Mouse (Mus musculus) layer of hippocampus, adult 9-10 months (tissue): ENCODE data around the gene Leng1.
"Not testable (repeated sequence)": the region's sequence is repeated elsewhere in the genome, so short reads cannot be mapped to it uniquely, and the experiment has no call there.

Experiments
- DNase-seq: peaks from one replicate; pipeline ENCODE4 v3.0.0; 2022; ENCODE audit warnings: low spot score

The Leng1 gene

GRCm38 (mm10) chr7:3665215-3666114, at the start of gene Leng1:
Leng1 (minus strand) TSS chr7:3665840.
- peak; percentile 96 for DNase-seq

DNA sequence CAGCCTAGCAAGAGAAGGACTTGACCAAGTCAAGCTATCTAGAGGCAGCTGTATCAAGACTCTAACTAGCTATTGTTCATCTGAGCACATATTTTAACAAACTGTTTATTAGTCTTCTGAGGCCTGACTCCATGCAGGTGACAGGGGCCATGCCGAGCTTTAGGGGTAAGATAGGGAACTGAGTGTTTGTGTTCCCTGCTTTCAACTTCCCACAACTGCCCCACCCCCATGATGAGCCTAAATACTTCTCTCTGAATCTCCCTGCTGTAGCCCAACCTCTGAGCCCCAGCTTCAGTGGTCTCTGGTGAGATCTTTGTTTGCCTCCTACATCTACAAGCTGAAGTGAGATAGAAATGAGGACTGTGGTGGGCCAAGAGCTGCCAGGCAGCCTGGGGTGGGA, 49.6 kb upstream of the Leng1 start:
- no peak for DNase-seq

GRCm38 (mm10) chr7:3712264-3712942, 46.8 kb upstream of the Leng1 start:
- DNase-seq = no peak

DNA sequence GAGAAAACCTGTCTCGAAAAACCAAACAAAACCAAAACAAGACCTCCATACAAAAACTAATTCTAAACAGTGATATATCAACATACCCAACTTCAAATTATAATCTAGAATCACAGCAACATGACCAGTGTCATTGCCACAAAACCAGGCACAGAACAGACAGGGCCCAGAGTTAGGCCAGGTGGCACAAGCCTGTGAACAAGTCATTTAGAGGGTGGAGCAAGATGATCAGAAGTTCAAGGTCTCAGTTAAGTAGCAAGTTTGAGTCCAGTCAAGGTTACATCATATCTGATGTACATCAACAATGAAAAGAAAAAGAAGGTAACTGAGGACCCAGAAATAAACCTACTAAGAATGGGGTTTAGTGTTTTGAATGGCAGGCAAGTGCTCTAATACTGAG, 43.4 kb upstream of the Leng1 start:
- DNase-seq = no peak

DNA sequence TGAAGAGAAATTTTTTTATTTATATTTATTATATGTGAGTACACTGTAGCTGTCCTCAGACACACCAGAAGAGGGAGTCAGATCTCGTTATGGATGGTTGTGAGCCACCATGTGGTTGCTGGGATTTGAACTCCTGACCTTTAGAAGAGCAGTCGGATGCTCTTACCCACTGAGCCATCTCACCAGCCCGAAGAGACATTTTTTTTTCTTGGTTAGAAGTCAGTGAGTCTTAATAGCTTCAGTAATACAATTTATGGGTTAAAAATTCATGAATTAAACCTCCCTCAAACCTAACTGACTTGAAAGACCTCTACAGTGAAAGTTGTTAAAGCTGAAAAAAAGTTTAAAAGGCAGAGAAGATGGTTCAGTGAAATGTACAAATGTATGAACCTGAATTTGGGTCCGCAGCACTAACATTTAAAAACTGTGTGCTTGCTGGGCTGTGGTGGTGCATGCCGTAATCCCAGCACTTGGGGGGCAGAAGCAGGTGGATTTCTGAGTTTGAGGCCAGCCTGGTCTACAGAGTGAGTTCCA, 42.9 kb upstream of the Leng1 start:
- DNase-seq = not testable (repeated sequence)

DNA sequence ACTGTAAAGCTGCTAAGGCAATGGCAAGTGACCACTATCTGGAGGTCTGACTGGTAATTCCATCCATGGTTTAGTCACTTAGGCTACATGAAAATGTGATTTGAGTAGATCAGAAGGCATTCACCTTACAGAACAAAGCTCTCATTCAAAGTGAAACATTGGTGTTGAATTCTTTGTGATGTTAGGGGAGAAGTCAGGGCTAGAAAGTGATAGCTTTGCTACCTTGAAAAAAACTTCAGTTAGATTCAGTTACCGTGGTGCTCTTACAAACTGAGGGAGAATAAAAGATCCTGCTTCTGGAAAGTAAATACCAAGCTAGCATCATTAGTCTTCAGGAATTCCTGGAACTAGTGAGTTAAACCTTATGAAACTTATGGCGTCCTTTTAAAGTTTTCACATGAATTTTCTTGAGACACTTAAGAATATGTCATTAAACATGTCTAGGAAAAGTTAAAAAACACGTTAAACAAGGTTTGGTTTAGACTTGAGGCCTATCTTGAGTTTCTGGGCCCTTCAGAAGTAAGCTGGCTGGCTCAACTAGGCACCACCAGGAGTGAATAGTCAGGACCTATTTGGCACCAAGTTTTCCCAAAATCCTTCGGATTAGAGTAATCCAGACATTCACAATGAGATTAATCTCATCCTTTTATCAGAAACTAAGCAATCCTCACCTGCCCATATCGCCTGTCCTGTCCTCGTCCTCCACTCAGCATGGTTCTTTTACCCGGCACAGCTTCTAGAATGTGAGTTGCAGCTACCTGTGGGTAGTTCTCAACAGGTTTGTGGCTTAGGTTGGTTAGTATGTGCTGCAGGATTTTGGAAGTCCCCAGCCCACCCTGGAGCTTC, 42.2 kb upstream of the Leng1 start:
- no peak for DNase-seq

DNA sequence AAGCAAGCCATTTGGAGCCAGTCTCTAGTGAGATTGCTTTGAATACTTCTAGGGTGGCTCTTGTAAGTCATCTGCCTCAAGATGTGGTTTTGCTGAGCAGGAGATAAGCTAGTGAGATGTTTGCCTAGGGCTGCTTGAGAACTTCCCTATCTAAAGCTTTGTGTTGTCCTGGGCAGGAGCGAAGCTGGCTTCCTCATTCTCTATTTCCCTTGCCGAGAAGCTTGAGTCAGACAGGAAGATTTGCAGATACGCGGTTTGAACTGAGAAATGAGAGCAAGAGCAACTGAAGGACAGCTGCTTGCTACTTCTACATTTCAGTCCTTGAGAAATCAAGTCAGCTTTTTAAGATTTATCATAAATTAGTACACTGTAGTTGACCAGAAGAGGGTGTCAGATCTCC, 41.4 kb upstream of the Leng1 start:
- no peak for DNase-seq

DNA sequence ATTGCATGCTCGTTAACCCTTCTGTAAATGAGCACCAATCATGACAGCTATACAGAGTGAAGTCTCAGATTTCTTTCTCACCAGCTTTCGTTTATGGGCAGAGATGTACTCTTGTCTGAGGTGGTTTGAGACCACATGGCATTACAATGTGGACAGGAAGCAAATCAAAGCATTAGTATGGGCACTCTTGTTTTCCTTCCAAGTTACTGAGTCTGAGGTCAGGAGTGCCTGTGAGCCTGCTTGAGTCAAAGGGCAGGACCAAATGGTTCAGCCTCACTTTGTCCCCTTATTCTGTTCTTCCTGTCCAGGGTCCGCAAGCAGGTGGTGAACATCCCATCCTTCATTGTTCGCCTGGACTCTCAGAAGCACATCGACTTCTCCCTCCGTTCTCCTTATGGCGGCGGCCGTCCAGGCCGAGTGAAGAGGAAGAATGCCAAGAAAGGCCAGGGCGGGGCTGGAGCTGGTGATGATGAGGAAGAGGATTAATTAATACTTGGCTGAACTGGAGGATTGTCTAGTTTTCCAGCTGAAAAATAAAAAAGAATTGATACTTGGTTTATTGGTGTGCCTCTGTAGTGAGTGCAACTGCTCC, 40.8 kb upstream of the Leng1 start:
- no peak for DNase-seq

GRCm38 (mm10) chr7:3705911-3706310, 40.3 kb upstream of the Leng1 start:
- DNase-seq = no peak

DNA sequence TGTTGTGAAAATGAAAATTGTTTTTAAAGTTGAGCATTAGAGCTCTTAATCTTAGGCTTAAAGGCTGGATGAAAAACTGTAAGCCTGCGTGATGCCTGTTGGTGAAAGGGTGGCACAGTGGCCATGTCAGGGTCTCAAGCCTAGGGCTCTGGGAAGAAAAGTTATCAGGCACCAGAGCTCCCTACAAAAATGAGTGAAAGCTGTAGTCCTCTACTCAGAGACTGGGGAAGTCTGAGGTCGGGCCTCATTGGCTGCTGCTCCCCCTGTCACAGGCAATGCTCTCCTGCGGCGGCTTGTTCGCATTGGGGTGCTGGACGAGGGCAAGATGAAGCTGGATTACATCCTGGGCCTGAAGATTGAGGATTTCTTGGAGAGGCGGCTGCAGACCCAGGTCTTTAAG, 39.8 kb upstream of the Leng1 start:
- DNase-seq = not testable (repeated sequence)

DNA sequence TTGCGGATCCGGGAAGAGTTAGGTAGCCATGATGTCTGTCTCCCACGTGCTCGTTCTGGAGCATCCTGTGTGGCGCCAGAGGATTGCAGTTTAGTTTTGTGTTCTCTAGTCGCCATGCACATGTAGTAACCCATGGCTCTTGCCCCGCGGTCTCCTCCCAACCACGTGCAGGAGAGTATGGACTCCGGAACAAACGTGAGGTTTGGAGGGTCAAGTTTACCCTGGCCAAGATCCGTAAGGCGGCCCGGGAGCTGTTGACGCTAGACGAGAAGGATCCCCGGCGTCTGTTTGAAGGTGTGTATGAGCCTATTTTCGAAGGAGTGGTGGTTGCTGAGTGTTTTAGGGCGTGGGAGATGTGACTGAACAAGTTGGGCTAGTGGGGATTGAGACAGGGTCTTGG, 38.8 kb upstream of the Leng1 start:
- DNase-seq = no peak

GRCm38 (mm10) chr7:3703879-3704441, 38.3 kb upstream of the Leng1 start, which contains the start of gene Rps9:
Rps9 (plus strand) TSS chr7:3703993.
- DNase-seq = peak; percentile 98

GRCm38 (mm10) chr7:3703148-3703878, 37.7 kb upstream of the Leng1 start:
- no peak for DNase-seq

GRCm38 (mm10) chr7:3698471-3698870, 32.8 kb upstream of the Leng1 start:
- DNase-seq = no peak

DNA sequence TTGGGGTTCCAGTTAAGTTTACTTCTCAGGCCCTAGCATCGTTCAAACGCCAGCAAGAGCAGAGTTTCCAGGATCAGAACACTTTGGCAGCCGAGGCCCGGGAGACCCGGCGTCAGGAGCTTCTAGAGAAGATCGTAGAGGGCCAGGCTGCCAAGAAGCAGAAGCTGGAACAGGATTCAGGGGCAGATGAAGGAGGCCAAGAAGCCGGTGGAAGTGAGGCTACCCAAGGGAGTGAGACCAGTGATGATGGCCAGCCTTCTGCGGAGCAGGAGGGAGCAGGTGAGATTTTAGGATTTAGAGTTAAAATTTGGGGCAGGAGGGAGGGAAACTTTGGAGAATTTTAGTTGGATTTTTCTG, 29.3 kb upstream of the Leng1 start:
- not testable (repeated sequence) for DNase-seq

DNA sequence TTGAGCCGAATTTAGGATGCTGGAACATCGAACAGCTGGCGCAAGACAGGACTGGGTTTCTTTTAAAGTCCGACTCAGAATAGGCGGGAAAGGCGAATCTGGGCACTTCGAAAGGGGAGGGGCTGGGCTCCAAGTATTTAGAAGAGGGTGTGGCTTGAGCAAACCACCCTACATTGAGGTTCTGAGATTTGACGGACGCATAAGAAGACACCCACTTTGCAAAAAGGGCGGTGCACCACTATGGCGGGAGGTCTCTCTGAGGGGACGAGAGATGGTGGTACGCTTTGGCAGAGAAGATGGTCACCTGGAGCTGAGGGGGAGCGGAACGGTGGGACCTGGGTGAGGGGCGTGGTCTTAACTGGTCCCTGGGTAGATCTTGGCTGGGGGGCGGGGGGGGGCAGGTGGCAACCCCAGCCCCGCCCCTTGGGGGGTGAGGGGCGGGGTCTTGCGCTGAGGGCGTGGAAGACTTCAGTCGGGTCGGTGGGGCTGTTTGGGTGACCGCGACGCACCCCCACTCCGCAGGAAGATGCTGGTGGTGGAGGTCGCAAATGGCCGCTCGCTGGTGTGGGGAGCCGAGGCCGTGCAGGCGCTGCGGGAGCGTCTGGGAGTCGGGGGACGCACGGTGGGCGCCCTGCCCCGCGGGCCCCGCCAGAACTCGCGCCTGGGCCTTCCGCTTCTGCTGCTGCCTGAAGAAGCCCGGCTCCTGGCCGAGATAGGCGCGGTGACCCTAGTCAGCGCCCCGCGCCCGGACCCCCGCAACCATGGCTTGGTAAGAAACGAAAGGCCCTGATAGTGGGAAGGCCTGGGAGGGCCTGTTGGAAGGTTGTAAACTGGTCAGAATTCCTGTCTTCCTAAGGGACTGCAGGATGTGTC, 28.7 kb upstream of the Leng1 start:
- no peak for DNase-seq

GRCm38 (mm10) chr7:3693809-3694075, 28.1 kb upstream of the Leng1 start:
- DNase-seq = peak; percentile 46

DNA sequence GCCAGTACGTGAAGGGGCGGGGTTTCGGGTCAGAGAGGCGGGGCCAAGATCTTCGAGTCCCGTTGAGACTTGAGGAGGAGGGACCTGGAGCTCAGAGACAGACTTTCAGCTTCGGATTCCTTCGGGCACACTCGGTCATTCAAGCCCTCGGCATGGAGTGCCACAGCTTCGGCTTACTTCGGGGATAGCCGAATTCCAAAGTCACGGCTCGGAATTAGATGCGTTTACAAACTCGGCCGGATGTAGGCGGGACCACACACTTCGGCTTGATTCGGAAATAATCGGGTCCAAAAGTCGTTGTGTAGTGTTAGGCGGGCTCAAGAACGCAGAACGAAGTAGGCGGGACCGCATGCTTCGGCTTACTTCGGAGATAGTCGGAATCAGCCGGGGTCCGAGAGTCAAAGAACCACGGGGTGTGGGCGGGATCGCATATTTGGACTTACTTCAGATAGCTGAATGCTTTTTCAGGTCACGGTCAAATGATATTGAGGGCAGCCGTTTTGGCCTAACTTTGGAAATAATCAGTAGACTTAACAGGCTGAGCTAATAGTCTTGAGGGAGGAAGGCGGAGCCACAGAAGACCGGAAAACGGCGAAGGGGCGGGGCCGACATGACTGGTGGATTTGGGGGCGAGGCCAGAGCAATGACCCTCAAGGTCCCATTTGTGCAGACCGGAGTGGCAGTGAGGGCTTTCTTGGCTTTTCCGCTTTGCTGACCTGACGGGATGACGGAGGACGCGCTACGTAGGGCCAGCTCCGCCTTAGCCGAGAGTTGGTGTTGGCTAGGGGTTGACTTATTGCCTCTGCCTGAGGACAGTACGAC, 27.6 kb upstream of the Leng1 start, which contains the start of gene Mboat7:
Gene Mboat7, minus strand, starts transcription at position 537 of the 822 bp plus-strand sequence.
- peak; percentile 96 for DNase-seq

DNA sequence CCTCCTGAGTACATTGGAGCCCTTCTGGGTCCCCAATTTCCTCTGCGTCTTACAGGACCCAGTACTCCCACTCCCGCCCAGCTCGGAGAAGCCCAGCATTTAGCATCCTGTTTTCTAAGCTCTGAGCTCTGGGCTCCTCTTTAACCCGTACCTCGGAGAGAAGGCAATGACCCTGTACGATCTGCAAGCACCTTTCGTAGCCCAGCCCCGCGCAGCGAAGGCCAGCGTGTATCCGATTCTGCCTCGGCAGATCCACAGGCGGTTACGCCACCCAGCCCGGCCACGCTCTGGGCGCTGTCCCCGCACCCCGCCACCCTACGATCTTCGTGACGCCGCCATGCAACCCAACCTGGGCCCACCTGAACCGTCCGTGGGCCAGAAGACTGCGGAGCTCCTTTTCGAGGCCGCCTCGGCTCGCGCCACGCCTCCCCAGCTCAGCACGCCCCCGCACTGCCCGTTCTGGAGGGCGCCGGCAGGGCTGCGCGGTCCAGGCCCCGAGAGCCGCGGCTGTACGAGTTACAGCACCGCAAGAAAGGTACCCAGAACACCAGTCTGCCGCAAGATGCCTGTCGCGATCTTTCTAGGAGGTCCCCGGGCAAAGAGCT, 26.8 kb upstream of the Leng1 start, which contains the start of gene Tsen34:
Gene Tsen34, plus strand, starts transcription at position 482 of the 605 bp plus-strand sequence.
- no peak for DNase-seq
